Mouse (Mus musculus) liver, embryonic 12.5 days (tissue): ENCODE results near the gene Tmcc3. TPM values are rescaled to one million over a fixed set of nuclear protein-coding genes. Genes with fewer than 3 reads are reported as not detected.

ENCODE experiments used
- ATAC-seq: fragments of 200-750 bp; cut with Nextera tagmentation; 2 replicates; pipeline ENCODE4 v1.8.0; 2017; ENCODE audit warnings: moderate number of reproducible peaks, mild to moderate bottlenecking, moderate library complexity
- H3K27ac ChIP-seq: fragments of 300-500 bp; sonication (generic); 2 replicates; pipeline ENCODE4 v1.5.1; 2016; ENCODE audit warnings: mild to moderate bottlenecking
- H3K27me3 ChIP-seq: fragments of 300-500 bp; sonication (generic); replicated peaks from 2 replicates; pipeline ENCODE4 v1.6.1; 2016; ENCODE audit warnings: mild to moderate bottlenecking, moderate library complexity
- H3K36me3 ChIP-seq: fragments of 300-500 bp; sonication (generic); 2 replicates; pipeline ENCODE4 v1.6.1; 2016; ENCODE audit warnings: mild to moderate bottlenecking, moderate library complexity
- H3K4me1 ChIP-seq: fragments of 300-500 bp; sonication (generic); 2 replicates; pipeline ENCODE4 v1.6.1; 2016
- H3K4me2 ChIP-seq: fragments of 300-500 bp; sonication (generic); 2 replicates; pipeline ENCODE4 v1.6.1; 2016; ENCODE audit warnings: mild to moderate bottlenecking, moderate library complexity
- H3K4me3 ChIP-seq: fragments of 300-500 bp; sonication (generic); 2 replicates; pipeline ENCODE4 v1.5.1; 2016; ENCODE audit warnings: mild to moderate bottlenecking, moderate library complexity
- H3K9ac ChIP-seq: fragments of 300-500 bp; sonication (generic); 2 replicates; pipeline ENCODE4 v1.6.1; 2016; ENCODE audit warnings: mild to moderate bottlenecking, moderate library complexity
- H3K9me3 ChIP-seq: fragments of 300-500 bp; sonication (generic); replicated peaks from 2 replicates; pipeline ENCODE4 v1.6.1; 2016; ENCODE audit warnings: mild to moderate bottlenecking, moderate library complexity
- WGBS: fragments of 180-500 bp; shearing (Covaris S2); methylation state at CpG from one replicate; pipeline ENCODE4 v1.1.7; 2016; ENCODE audit not compliant: insufficient replicate concordance; 5-methylcytosine and 5-hydroxymethylcytosine counted together
- polyA plus RNA-seq: library from polyadenylated mRNA; unstranded; fragments of >200 nt; fragmentation: Nextera tagmentation; extraction: Ambion mirVana; gene quantifications from 2 replicates; pipeline ENCODE4 v1.2.1, GENCODE M21; 2016

The Tmcc3 gene
- polyA plus RNA-seq, 1 experiment from 2014 or later: 3.7 TPM

GRCm38 (mm10) chr10:94335047-94335446 is 23.3 kb downstream of the Tmcc3 start:
- Histone ChIP-seq H3K27ac (no peak overlapping the region), H3K4me2 (no peak overlapping the region), H3K36me3 (no peaks in the 10 kb centered on the region), H3K4me1 (no peaks in the 10 kb centered on the region), H3K4me3 (no peak overlapping the region), H3K9me3 (0 out of 2 replicates have a peak, but pooled peaks cover 2% of the 10 kb centered on the region), H3K9ac (no peak overlapping the region), H3K27me3 (no peaks in the 10 kb centered on the region)
- ATAC-seq: no peak
- WGBS: 73% methylated on average over 10 of the region's 10 CpGs

GRCm38 (mm10) chr10:94336071-94336470 is 24.3 kb downstream of the Tmcc3 start:
- no peak for ATAC-seq
- no peaks in the 10 kb centered on the region for H3K36me3 ChIP-seq
- no peak overlapping the region for H3K4me3 ChIP-seq
- no peak overlapping the region for H3K27ac ChIP-seq
- 79% methylated on average over 6 of the region's 6 CpGs for WGBS
- 0 out of 2 replicates have a peak, but pooled peaks cover 2% of the 10 kb centered on the region for H3K9me3 ChIP-seq
- H3K4me2 ChIP-seq: no peak overlapping the region
- H3K27me3 ChIP-seq: peaks cover 4% of the 10 kb centered on the region; the same call in 1 of the 2 replicates
- no peak overlapping the region for H3K9ac ChIP-seq
- no peaks in the 10 kb centered on the region for H3K4me1 ChIP-seq

- peaks cover 16% of the 10 kb centered on the region; the same call in 1 of the 2 replicates for H3K27me3 ChIP-seq
- H3K4me1 ChIP-seq: peaks cover 10% of the 10 kb centered on the region
- no peak overlapping the region for H3K4me3 ChIP-seq
- no peak for ATAC-seq
- no peak overlapping the region for H3K9ac ChIP-seq
- no peaks in the 10 kb centered on the region for H3K36me3 ChIP-seq
- WGBS: 62% methylated on average over 17 of the region's 17 CpGs
- H3K4me2 ChIP-seq: no peak overlapping the region
- H3K27ac ChIP-seq: no peak overlapping the region
- no peaks in the 10 kb centered on the region for H3K9me3 ChIP-seq
Measured at GRCm38 (mm10) chr10:94341501-94341900, 29.8 kb downstream of the Tmcc3 start.

- H3K4me3 ChIP-seq: no peak overlapping the region
- H3K27ac ChIP-seq: no peak overlapping the region
- peaks cover 10% of the 10 kb centered on the region for H3K4me1 ChIP-seq
- no peaks in the 10 kb centered on the region for H3K9me3 ChIP-seq
- no peaks in the 10 kb centered on the region for H3K36me3 ChIP-seq
- no peak for ATAC-seq
- H3K27me3 ChIP-seq: peaks cover 16% of the 10 kb centered on the region; the same call in 1 of the 2 replicates
- WGBS: 66% methylated on average over 7 of the region's 7 CpGs
- no peak overlapping the region for H3K4me2 ChIP-seq
- H3K9ac ChIP-seq: no peak overlapping the region
Measured at GRCm38 (mm10) chr10:94342256-94342655, 30.5 kb downstream of the Tmcc3 start.

- H3K9ac ChIP-seq: no peak overlapping the region
- no peak for ATAC-seq
- no peak overlapping the region for H3K4me3 ChIP-seq
- peaks cover 10% of the 10 kb centered on the region for H3K4me1 ChIP-seq
- no peaks in the 10 kb centered on the region for H3K9me3 ChIP-seq
- H3K4me2 ChIP-seq: no peak overlapping the region
- 70% methylated on average over 7 of the region's 7 CpGs for WGBS
- no peak overlapping the region for H3K27ac ChIP-seq
- H3K27me3 ChIP-seq: peaks cover 16% of the 10 kb centered on the region; the same call in 1 of the 2 replicates
- no peaks in the 10 kb centered on the region for H3K36me3 ChIP-seq
Measured at GRCm38 (mm10) chr10:94343581-94343980, 31.8 kb downstream of the Tmcc3 start.

- peak; percentile 44; the same call in 1 of the 2 replicates for ATAC-seq
- peak overlapping the region; percentile 24 for H3K4me2 ChIP-seq
- no peak overlapping the region for H3K4me3 ChIP-seq
- H3K36me3 ChIP-seq: no peaks in the 10 kb centered on the region
- no peak overlapping the region for H3K9ac ChIP-seq
- WGBS: 32% methylated on average over 22 of the region's 22 CpGs
- no peak overlapping the region for H3K27ac ChIP-seq
- H3K27me3 ChIP-seq: peaks cover 16% of the 10 kb centered on the region; the same call in 1 of the 2 replicates
- H3K4me1 ChIP-seq: peaks cover 10% of the 10 kb centered on the region
- H3K9me3 ChIP-seq: no peaks in the 10 kb centered on the region
Measured at GRCm38 (mm10) chr10:94344631-94345417, 33.1 kb downstream of the Tmcc3 start.

- no peak overlapping the region for H3K4me2 ChIP-seq
Measured at GRCm38 (mm10) chr10:94345509-94346252, 33.9 kb downstream of the Tmcc3 start.

GRCm38 (mm10) chr10:94346596-94346995 is 34.8 kb downstream of the Tmcc3 start:
- H3K9ac ChIP-seq: no peak overlapping the region
- WGBS: 70% methylated on average over 7 of the region's 7 CpGs

More at GRCm38 (mm10) chr10:94345509-94346252, 33.9 kb downstream of the Tmcc3 start:
- H3K27me3 ChIP-seq: peaks cover 14% of the 10 kb centered on the region; the same call in 1 of the 2 replicates
- no peak overlapping the region for H3K4me3 ChIP-seq
- 65% methylated on average over 7 of the region's 7 CpGs for WGBS
- H3K36me3 ChIP-seq: no peaks in the 10 kb centered on the region
- peaks cover 10% of the 10 kb centered on the region for H3K4me1 ChIP-seq
- no peak for ATAC-seq
- H3K27ac ChIP-seq: no peak overlapping the region
- H3K9me3 ChIP-seq: no peaks in the 10 kb centered on the region
- no peak overlapping the region for H3K9ac ChIP-seq

GRCm38 (mm10) chr10:94347296-94347695 is 35.5 kb downstream of the Tmcc3 start:
- Histone ChIP-seq H3K27ac (no peak overlapping the region), H3K27me3 (0 out of 2 replicates have a peak, but pooled peaks cover under 1% of the 10 kb centered on the region), H3K36me3 (no peaks in the 10 kb centered on the region), H3K4me2 (no peak overlapping the region), H3K4me1 (peaks cover 10% of the 10 kb centered on the region), H3K9ac (no peak overlapping the region), H3K4me3 (no peak overlapping the region), H3K9me3 (no peaks in the 10 kb centered on the region)
- ATAC-seq: no peak
- WGBS: 71% methylated on average over 10 of the region's 10 CpGs

More at GRCm38 (mm10) chr10:94346596-94346995, 34.8 kb downstream of the Tmcc3 start:
- no peak overlapping the region for H3K4me2 ChIP-seq
- H3K4me1 ChIP-seq: peaks cover 10% of the 10 kb centered on the region
- peaks cover 7% of the 10 kb centered on the region; the same call in 1 of the 2 replicates for H3K27me3 ChIP-seq
- no peak for ATAC-seq
- no peak overlapping the region for H3K27ac ChIP-seq
- H3K4me3 ChIP-seq: no peak overlapping the region
- H3K9me3 ChIP-seq: no peaks in the 10 kb centered on the region
- H3K36me3 ChIP-seq: no peaks in the 10 kb centered on the region

- WGBS: 87% methylated on average over 10 of the region's 10 CpGs
- H3K27ac ChIP-seq: no peak overlapping the region
- H3K9ac ChIP-seq: no peak overlapping the region
Measured at GRCm38 (mm10) chr10:94347959-94348358, 36.2 kb downstream of the Tmcc3 start.

GRCm38 (mm10) chr10:94350207-94350606 is 38.5 kb downstream of the Tmcc3 start:
- Histone ChIP-seq H3K4me1 (peaks cover 7% of the 10 kb centered on the region; the same call in 1 of the 2 replicates), H3K4me2 (no peak overlapping the region), H3K9me3 (no peaks in the 10 kb centered on the region), H3K4me3 (no peak overlapping the region), H3K27ac (no peak overlapping the region), H3K9ac (no peak overlapping the region), H3K36me3 (no peaks in the 10 kb centered on the region), H3K27me3 (no peaks in the 10 kb centered on the region)
- no peak for ATAC-seq
- 70% methylated on average over 5 of the region's 5 CpGs for WGBS

More at GRCm38 (mm10) chr10:94347959-94348358, 36.2 kb downstream of the Tmcc3 start:
- Histone ChIP-seq H3K36me3 (no peaks in the 10 kb centered on the region), H3K27me3 (no peaks in the 10 kb centered on the region), H3K9me3 (no peaks in the 10 kb centered on the region), H3K4me1 (peaks cover 10% of the 10 kb centered on the region), H3K4me2 (no peak overlapping the region), H3K4me3 (no peak overlapping the region)
- no peak for ATAC-seq
